Mouse (Mus musculus): ENCODE results near the gene Eef1akmt2.

- TF ChIP-seq CTCF (IDR thresholded peaks at IDR 0.05; ENCODE audit: low read depth, low read length): no peak
- no peak for TF ChIP-seq POLR2A (IDR thresholded peaks at IDR 0.05; ENCODE audit: borderline replicate concordance, low read depth, low read length)
Measured at GRCm38 (mm10) chr7:132884031-132884430, 31.6 kb upstream of the Eef1akmt2 start.

All from bone marrow macrophage, adult 2 months (primary cell).